Mouse (Mus musculus) brown adipose tissue, adult 24 weeks (tissue): ENCODE measurements around the gene Prom1. TPM values are rescaled to one million over a fixed set of nuclear protein-coding genes. Genes with fewer than 3 reads are reported as not detected.
"Not testable (repeated sequence)": the region's sequence is repeated elsewhere in the genome, so short reads cannot be mapped to it uniquely, and the experiment has no call there.

Experiments used
- H3K27ac ChIP-seq: fragments of 200-500 bp; replicated peaks from 2 replicates; pipeline ENCODE4 v1.5.1; 2012; ENCODE audit warnings: low read depth, mild to moderate bottlenecking, low read length
- H3K4me1 ChIP-seq: fragments of 200-500 bp; 2 replicates; pipeline ENCODE4 v1.6.1; 2012; ENCODE audit warnings: low read length, mixed read lengths; ENCODE audit not compliant: control insufficient read depth, insufficient read depth, insufficient read length
- H3K4me3 ChIP-seq: fragments of 200-500 bp; 2 replicates; pipeline ENCODE4 v1.5.1; 2012; ENCODE audit warnings: low read depth, mild to moderate bottlenecking, low read length, moderate library complexity; ENCODE audit not compliant: insufficient read depth
- polyA plus RNA-seq: library from polyadenylated mRNA; stranded (reverse); fragments of >200 nt; gene quantifications from 2 replicates; pipeline ENCODE4 v1.2.4, GENCODE M21; 2012; ENCODE audit not compliant: missing spikeins, insufficient read depth, insufficient read length

The Prom1 gene
- polyA plus RNA-seq = not detected in 2 replicates

GRCm38 (mm10) chr5:44101231-44102110, at the start of gene Prom1:
Gene Prom1, minus strand, starts transcription at chr5:44102032.
- Histone ChIP-seq H3K4me1 (peaks cover 2% of the 10 kb centered on the region; the same call in 1 of the 2 replicates), H3K27ac (no peak within 1 kb of the TSS), H3K4me3 (peak within 1 kb of the TSS; percentile 22)

GRCm38 (mm10) chr5:44147732-44148131, 45.9 kb upstream of the Prom1 start:
- Histone ChIP-seq H3K4me1 (no peaks in the 10 kb centered on the region), H3K27ac (no peak overlapping the region), H3K4me3 (no peak overlapping the region)

GRCm38 (mm10) chr5:44146437-44147332, 44.9 kb upstream of the Prom1 start:
- no peak overlapping the region for H3K27ac ChIP-seq
- H3K4me3 ChIP-seq = no peak overlapping the region
- H3K4me1 ChIP-seq = no peaks in the 10 kb centered on the region

GRCm38 (mm10) chr5:44143467-44144235, 41.8 kb upstream of the Prom1 start:
- Histone ChIP-seq H3K4me1 (no peaks in the 10 kb centered on the region), H3K4me3 (no peak overlapping the region), H3K27ac (no peak overlapping the region)

- Histone ChIP-seq H3K27ac (no peak overlapping the region), H3K4me1 (no peaks in the 10 kb centered on the region), H3K4me3 (no peak overlapping the region)
These were observed 25.7 kb upstream of the Prom1 start for GRCm38 (mm10) chr5:44127487-44127886.

GRCm38 (mm10) chr5:44126574-44126973, 24.7 kb upstream of the Prom1 start:
- H3K27ac ChIP-seq, H3K4me3 ChIP-seq, H3K4me1 ChIP-seq: not testable (repeated sequence)

GRCm38 (mm10) chr5:44121390-44121789, 19.6 kb upstream of the Prom1 start:
- no peak overlapping the region for H3K27ac ChIP-seq
- no peak overlapping the region for H3K4me3 ChIP-seq
- no peaks in the 10 kb centered on the region for H3K4me1 ChIP-seq

GRCm38 (mm10) chr5:44113138-44113537, 11.3 kb upstream of the Prom1 start:
- no peaks in the 10 kb centered on the region for H3K4me1 ChIP-seq
- H3K27ac ChIP-seq = no peak overlapping the region
- H3K4me3 ChIP-seq = no peak overlapping the region

- Histone ChIP-seq H3K4me3 (no peak overlapping the region), H3K4me1 (no peaks in the 10 kb centered on the region), H3K27ac (no peak overlapping the region)
These were observed 7.3 kb upstream of the Prom1 start for GRCm38 (mm10) chr5:44109121-44109520.

- H3K4me1 ChIP-seq = no peaks in the 10 kb centered on the region
These were observed 6.3 kb upstream of the Prom1 start for GRCm38 (mm10) chr5:44108125-44108524.

GRCm38 (mm10) chr5:44105192-44105591, 3.4 kb upstream of the Prom1 start:
- Histone ChIP-seq H3K4me3 (no peak overlapping the region), H3K27ac (no peak overlapping the region), H3K4me1 (peaks cover 2% of the 10 kb centered on the region; the same call in 1 of the 2 replicates)

More at GRCm38 (mm10) chr5:44108125-44108524, 6.3 kb upstream of the Prom1 start:
- Histone ChIP-seq H3K27ac (no peak overlapping the region), H3K4me3 (no peak overlapping the region)

- Histone ChIP-seq H3K4me3 (no peak overlapping the region), H3K4me1 (peaks cover 2% of the 10 kb centered on the region; the same call in 1 of the 2 replicates), H3K27ac (no peak overlapping the region)
These were observed 2.9 kb upstream of the Prom1 start for GRCm38 (mm10) chr5:44104686-44105085.

GRCm38 (mm10) chr5:44104120-44104519, 2.3 kb upstream of the Prom1 start:
- no peak overlapping the region for H3K27ac ChIP-seq
- H3K4me1 ChIP-seq = peaks cover 2% of the 10 kb centered on the region; the same call in 1 of the 2 replicates
- no peak overlapping the region for H3K4me3 ChIP-seq

GRCm38 (mm10) chr5:44103121-44103520, 1.3 kb upstream of the Prom1 start:
- Histone ChIP-seq H3K27ac (no peak overlapping the region), H3K4me3 (no peak overlapping the region), H3K4me1 (peaks cover 2% of the 10 kb centered on the region; the same call in 1 of the 2 replicates)
